Mouse (Mus musculus) hindbrain, embryonic 11.5 days (tissue): ENCODE data around the gene Cd300ld2. TPM values are rescaled to one million over a fixed set of nuclear protein-coding genes. Genes with fewer than 3 reads are reported as not detected.
A peak's percentile ranks its signal among the peaks of the same experiment; 100 is the strongest.
"Not testable (repeated sequence)": the region's sequence is repeated elsewhere in the genome, so short reads cannot be mapped to it uniquely, and the experiment has no call there.

Experiments
- ATAC-seq: fragments of 200-750 bp; cut with Nextera tagmentation; 2 replicates; pipeline ENCODE4 v1.8.0; 2017; ENCODE audit warnings: mild to moderate bottlenecking, moderate TSS enrichment, moderate library complexity; ENCODE audit not compliant: low FRiP score
- DNase-seq: peaks from one replicate; pipeline ENCODE4 v3.0.0-alpha.2; 2015; ENCODE audit warnings: low spot score
- H3K27ac ChIP-seq: fragments of 300-500 bp; sonication (generic); 2 replicates; pipeline ENCODE4 v1.5.1; 2014; ENCODE audit warnings: mild to moderate bottlenecking, low read depth, low read length
- H3K27me3 ChIP-seq: fragments of 300-500 bp; sonication (generic); 2 replicates; pipeline ENCODE4 v1.6.1; 2014; ENCODE audit warnings: mild to moderate bottlenecking, low read length, moderate library complexity, mixed read lengths; ENCODE audit not compliant: control insufficient read depth, insufficient read depth
- H3K36me3 ChIP-seq: fragments of 300-500 bp; sonication (generic); 2 replicates; pipeline ENCODE4 v1.6.1; 2014; ENCODE audit warnings: mild to moderate bottlenecking, low read length, moderate library complexity, mixed read lengths; ENCODE audit not compliant: control insufficient read depth, insufficient read depth
- H3K4me1 ChIP-seq: fragments of 300-500 bp; sonication (generic); replicated peaks from 2 replicates; pipeline ENCODE4 v1.6.1; 2014; ENCODE audit warnings: low read length, mixed read lengths; ENCODE audit not compliant: control insufficient read depth, insufficient read depth
- H3K4me2 ChIP-seq: fragments of 300-500 bp; sonication (generic); replicated peaks from 2 replicates; pipeline ENCODE4 v1.6.1; 2014; ENCODE audit warnings: mild to moderate bottlenecking, low read depth, low read length
- H3K4me3 ChIP-seq: fragments of 300-500 bp; sonication (generic); 2 replicates; pipeline ENCODE4 v1.5.1; 2014; ENCODE audit warnings: low read depth, low read length
- H3K9ac ChIP-seq: fragments of 300-500 bp; sonication (generic); 2 replicates; pipeline ENCODE4 v1.6.1; 2014; ENCODE audit warnings: low read depth, low read length
- H3K9me3 ChIP-seq: fragments of 300-500 bp; sonication (generic); 2 replicates; pipeline ENCODE4 v1.6.1; 2016; ENCODE audit warnings: low read length; ENCODE audit not compliant: control insufficient read depth
- WGBS: fragments of 180-500 bp; shearing (Covaris S2); extraction: QIAGEN DNeasy Blood & Tissue Kit; methylation state at CpG from one replicate; pipeline ENCODE4 v1.1.7; 2014; 5-methylcytosine and 5-hydroxymethylcytosine counted together
- polyA plus RNA-seq: library from polyadenylated mRNA; unstranded; fragments of >200 nt; fragmentation: Nextera tagmentation; extraction: Ambion mirVana; gene quantifications from 2 replicates; pipeline ENCODE4 v1.2.1, GENCODE M21; 2014

Cd300ld2 gene
- not detected in 2 replicates for polyA plus RNA-seq

DNA sequence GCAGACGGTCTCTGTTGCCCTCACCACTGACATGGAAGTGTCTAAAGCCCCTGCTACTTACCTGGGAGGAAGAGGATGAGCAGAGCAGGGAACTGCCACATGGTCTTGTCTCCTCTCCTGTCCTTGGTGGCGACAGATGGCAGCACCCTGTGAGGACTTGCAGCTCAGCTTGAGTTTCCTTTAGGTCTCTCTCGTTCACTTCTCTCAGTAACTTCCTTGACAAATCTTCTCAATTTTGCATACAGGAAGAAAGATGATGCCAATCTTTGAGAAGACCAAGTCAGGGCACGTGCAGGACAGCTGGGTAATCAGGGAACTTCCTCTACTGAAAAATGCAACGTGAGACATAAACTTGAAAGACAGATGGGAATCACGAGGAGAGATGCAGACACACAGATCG, at the start of gene Cd300ld2:
TSS of gene Cd300ld2 (minus strand) at position 101 of the 400 bp plus-strand sequence.
- H3K27ac ChIP-seq, H3K36me3 ChIP-seq, H3K9me3 ChIP-seq, ATAC-seq, H3K27me3 ChIP-seq, H3K9ac ChIP-seq, DNase-seq, H3K4me1 ChIP-seq, H3K4me2 ChIP-seq, H3K4me3 ChIP-seq: not testable (repeated sequence)
- no CpG with 5 or more reads among the region's 7 CpGs for WGBS

- Histone ChIP-seq H3K27me3 (peaks cover 6% of the 10 kb centered on the region), H3K4me1 (no peaks in the 10 kb centered on the region), H3K9ac (no peak within 1 kb of the TSS), H3K9me3 (no peaks in the 10 kb centered on the region), H3K4me3 (no peak within 1 kb of the TSS), H3K27ac (no peak within 1 kb of the TSS), H3K4me2 (no peak within 1 kb of the TSS), H3K36me3 (no peaks in the 10 kb centered on the region)
- 33% methylated on average over 5 of the region's 5 CpGs for WGBS
- ATAC-seq (no peak), DNase-seq (no peak)
Observed at GRCm38 (mm10) chr11:115062077-115062476, 46.1 kb upstream of the Cd300ld2 start, which contains the start of gene Cd300e. Gene Cd300e, minus strand, starts transcription at chr11:115062177.

GRCm38 (mm10) chr11:115059797-115060196, 43.8 kb upstream of the Cd300ld2 start:
- 75% methylated on average over 2 of the region's 2 CpGs for WGBS

GRCm38 (mm10) chr11:115058701-115059100, 42.7 kb upstream of the Cd300ld2 start:
- Histone ChIP-seq H3K4me2 (no peak overlapping the region), H3K36me3 (no peaks in the 10 kb centered on the region), H3K9me3 (no peaks in the 10 kb centered on the region), H3K9ac (no peak overlapping the region), H3K4me3 (no peak overlapping the region), H3K4me1 (no peaks in the 10 kb centered on the region), H3K27me3 (0 out of 2 replicates have a peak, but pooled peaks cover 2% of the 10 kb centered on the region), H3K27ac (no peak overlapping the region)
- no peak for ATAC-seq
- WGBS, result 80% methylated on average over 4 of the region's 4 CpGs
- DNase-seq, result no peak

More at GRCm38 (mm10) chr11:115059797-115060196, 43.8 kb upstream of the Cd300ld2 start:
- H3K9ac ChIP-seq, result no peak overlapping the region
- ATAC-seq (no peak), DNase-seq (no peak)
- no peaks in the 10 kb centered on the region for H3K4me1 ChIP-seq
- no peak overlapping the region for H3K4me2 ChIP-seq
- H3K27ac ChIP-seq, result no peak overlapping the region
- H3K36me3 ChIP-seq, result no peaks in the 10 kb centered on the region
- H3K27me3 ChIP-seq, result 0 out of 2 replicates have a peak, but pooled peaks cover 2% of the 10 kb centered on the region
- no peak overlapping the region for H3K4me3 ChIP-seq
- no peaks in the 10 kb centered on the region for H3K9me3 ChIP-seq

DNA sequence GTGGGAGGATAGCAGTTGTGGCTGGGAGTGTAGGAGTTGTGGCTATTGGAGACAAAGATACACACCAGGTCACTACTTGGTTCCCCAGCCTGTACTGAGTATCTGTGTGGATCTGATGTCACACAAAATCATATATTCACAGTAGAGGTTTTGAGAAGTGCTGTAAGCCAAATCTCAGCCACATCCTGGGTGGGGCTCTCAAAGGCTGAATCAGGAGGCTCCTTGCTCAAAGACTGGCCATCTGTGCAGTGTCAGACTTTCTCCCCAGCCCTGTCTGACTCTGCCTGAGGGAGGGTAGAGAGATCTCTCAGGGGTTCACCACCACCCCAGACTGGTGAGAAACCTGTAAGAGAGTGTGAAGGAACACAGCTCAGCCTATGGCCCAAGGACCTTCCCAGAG, 38.5 kb upstream of the Cd300ld2 start:
- no peaks in the 10 kb centered on the region for H3K4me1 ChIP-seq
- no peak overlapping the region for H3K9ac ChIP-seq
- H3K27me3 ChIP-seq, result no peaks in the 10 kb centered on the region
- no peak overlapping the region for H3K4me2 ChIP-seq
- ATAC-seq, result no peak
- H3K9me3 ChIP-seq, result no peaks in the 10 kb centered on the region
- DNase-seq, result no peak
- H3K27ac ChIP-seq, result no peak overlapping the region
- H3K4me3 ChIP-seq, result no peak overlapping the region
- H3K36me3 ChIP-seq, result no peaks in the 10 kb centered on the region

- Histone ChIP-seq H3K9ac (no peak overlapping the region), H3K4me1 (no peaks in the 10 kb centered on the region), H3K9me3 (no peaks in the 10 kb centered on the region), H3K36me3 (no peaks in the 10 kb centered on the region), H3K27ac (no peak overlapping the region), H3K27me3 (no peaks in the 10 kb centered on the region), H3K4me2 (no peak overlapping the region), H3K4me3 (no peak overlapping the region)
- ATAC-seq, result no peak
- DNase-seq, result no peak
- WGBS, result 77% methylated on average over 1 of the region's 1 CpGs
Observed at GRCm38 (mm10) chr11:115052991-115053390, 37.0 kb upstream of the Cd300ld2 start.

- H3K4me2 ChIP-seq, result no peak overlapping the region
- ATAC-seq (no peak), DNase-seq (peak; percentile 66)
- WGBS, result 3% methylated on average over 9 of the region's 9 CpGs
- H3K27me3 ChIP-seq, result no peaks in the 10 kb centered on the region
- no peaks in the 10 kb centered on the region for H3K36me3 ChIP-seq
- H3K9ac ChIP-seq, result no peak overlapping the region
- no peak overlapping the region for H3K27ac ChIP-seq
- no peak overlapping the region for H3K4me3 ChIP-seq
- H3K4me1 ChIP-seq, result no peaks in the 10 kb centered on the region
- no peaks in the 10 kb centered on the region for H3K9me3 ChIP-seq
Observed at GRCm38 (mm10) chr11:115052206-115052605, 36.2 kb upstream of the Cd300ld2 start.

GRCm38 (mm10) chr11:115049282-115049895, 33.4 kb upstream of the Cd300ld2 start:
- 42% methylated on average over 3 of the region's 3 CpGs for WGBS
- no peaks in the 10 kb centered on the region for H3K27me3 ChIP-seq
- no peak for ATAC-seq
- DNase-seq, result no peak
- H3K4me2 ChIP-seq, result no peak overlapping the region
- no peaks in the 10 kb centered on the region for H3K9me3 ChIP-seq
- no peak overlapping the region for H3K27ac ChIP-seq
- no peak overlapping the region for H3K4me3 ChIP-seq
- no peak overlapping the region for H3K9ac ChIP-seq
- no peaks in the 10 kb centered on the region for H3K36me3 ChIP-seq
- no peaks in the 10 kb centered on the region for H3K4me1 ChIP-seq

GRCm38 (mm10) chr11:115048259-115048658, 32.3 kb upstream of the Cd300ld2 start, which contains the start of gene Cd300ld3:
Gene Cd300ld3, minus strand, starts transcription at chr11:115048409.
- H3K27ac ChIP-seq, result no peak within 1 kb of the TSS
- WGBS, result 91% methylated on average over 2 of the region's 2 CpGs
- H3K9ac ChIP-seq, result no peak within 1 kb of the TSS
- H3K4me1 ChIP-seq, result no peaks in the 10 kb centered on the region
- H3K4me2 ChIP-seq, result no peak within 1 kb of the TSS
- ATAC-seq (no peak), DNase-seq (no peak)
- no peaks in the 10 kb centered on the region for H3K36me3 ChIP-seq
- no peaks in the 10 kb centered on the region for H3K9me3 ChIP-seq
- H3K4me3 ChIP-seq, result no peak within 1 kb of the TSS
- no peaks in the 10 kb centered on the region for H3K27me3 ChIP-seq
